Mouse (Mus musculus): ENCODE results near the gene Mrpl24. TPM values are rescaled to one million over a fixed set of nuclear protein-coding genes. Genes with fewer than 3 reads are reported as not detected.
"Not testable (repeated sequence)": the region's sequence is repeated elsewhere in the genome, so short reads cannot be mapped to it uniquely, and the experiment has no call there.

The Mrpl24 gene
- polyA plus RNA-seq (2014; fragmentation: Nextera tagmentation; extraction: Ambion mirVana), result 50.0 and 53.5 TPM in 2 replicates

DNA sequence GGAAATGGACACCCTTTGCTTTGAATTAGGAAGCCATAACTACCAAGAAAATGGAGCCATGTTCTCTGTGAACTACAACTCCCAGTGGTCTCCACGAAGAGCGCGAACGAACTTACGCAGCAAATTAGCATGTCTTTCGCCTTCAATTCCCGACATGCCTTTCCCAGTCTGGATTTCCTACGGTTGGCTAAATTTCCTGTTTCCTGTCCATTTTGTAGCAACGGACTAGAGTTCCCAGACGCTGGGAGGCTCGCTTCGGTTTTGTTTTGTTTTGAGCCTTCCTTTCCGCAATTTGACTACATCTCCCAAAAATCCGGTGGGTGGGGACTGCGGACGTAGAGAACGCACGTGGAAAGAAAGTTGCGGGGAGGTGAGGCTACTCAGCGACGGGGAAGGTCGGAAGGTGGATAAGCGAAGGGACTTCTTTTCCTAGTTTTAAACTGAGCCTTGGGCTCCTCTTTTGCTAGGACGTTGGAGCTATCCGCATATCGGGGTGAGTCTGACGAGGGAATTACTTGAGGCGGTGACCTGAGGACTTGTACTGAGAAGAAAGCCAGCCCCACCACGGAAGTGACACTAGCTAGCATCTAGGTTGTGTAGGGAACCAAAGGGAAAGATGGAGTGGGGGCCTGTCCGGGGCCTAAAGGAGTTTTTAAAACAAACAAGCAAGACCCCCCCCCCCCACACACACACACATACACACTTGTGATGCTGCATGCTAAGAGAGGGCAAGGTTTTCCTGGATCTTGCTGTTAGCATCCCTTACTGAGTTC lies at the start of gene Mrpl24:
Mrpl24 (plus strand) TSS at position 171 of the 773 bp plus-strand sequence.
- DNase-seq (ENCODE audit: low spot score) (peak; percentile 91), ATAC-seq (ENCODE audit: low FRiP score) (peak; percentile 76)
- no peaks in the 10 kb centered on the region for H3K27me3 ChIP-seq (ENCODE audit: control insufficient read depth, insufficient read depth, low read length)
- peak within 1 kb of the TSS; percentile 56 for H3K27ac ChIP-seq
- peaks cover 61% of the 10 kb centered on the region for H3K36me3 ChIP-seq (replicated peaks; ENCODE audit: control insufficient read depth, insufficient read depth)
- peak within 1 kb of the TSS; percentile 80 for H3K4me2 ChIP-seq (replicated peaks)
- H3K9ac ChIP-seq, result peak within 1 kb of the TSS; percentile 67
- H3K9me3 ChIP-seq (ENCODE audit: control insufficient read depth, low read length), result no peaks in the 10 kb centered on the region
- H3K4me3 ChIP-seq (replicated peaks; ENCODE audit: low read length), result peak within 1 kb of the TSS; percentile 52
- under 1% methylated on average over 30 of the region's 30 CpGs for WGBS
- H3K4me1 ChIP-seq (replicated peaks; ENCODE audit: control insufficient read depth, insufficient read depth, low read length), result peaks cover 4% of the 10 kb centered on the region

DNA sequence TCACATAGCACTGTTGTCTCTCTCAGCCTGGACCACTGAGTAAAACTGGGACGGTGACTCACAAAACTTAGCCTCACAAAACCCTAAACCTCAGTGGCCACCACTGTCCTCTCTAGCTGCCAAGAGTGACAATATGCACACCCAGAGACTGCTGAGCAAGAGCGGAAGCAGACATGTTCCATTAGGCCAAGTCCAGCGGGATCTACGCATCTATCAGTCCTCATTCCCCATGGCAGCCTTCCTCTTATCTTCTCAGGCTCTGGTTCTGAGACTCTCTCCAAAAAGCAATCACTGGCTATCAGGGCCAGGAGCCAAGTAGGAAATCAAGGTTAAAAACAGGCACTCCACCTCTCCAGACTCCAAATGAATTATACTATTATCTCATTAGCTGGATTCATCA lies 41.6 kb upstream of the Mrpl24 start:
- Histone ChIP-seq H3K27ac (no peak overlapping the region), H3K4me2 (replicated peaks) (no peak overlapping the region), H3K9ac (no peak overlapping the region), H3K27me3 (ENCODE audit: control insufficient read depth, insufficient read depth, low read length) (no peaks in the 10 kb centered on the region), H3K36me3 (replicated peaks; ENCODE audit: control insufficient read depth, insufficient read depth) (peaks cover 23% of the 10 kb centered on the region), H3K4me3 (replicated peaks; ENCODE audit: low read length) (no peak overlapping the region), H3K9me3 (ENCODE audit: control insufficient read depth, low read length) (no peaks in the 10 kb centered on the region), H3K4me1 (replicated peaks; ENCODE audit: control insufficient read depth, insufficient read depth, low read length) (0 out of 2 replicates have a peak, but pooled peaks cover 3% of the 10 kb centered on the region)
- 92% methylated on average over 4 of the region's 4 CpGs for WGBS
- DNase-seq (ENCODE audit: low spot score) (no peak), ATAC-seq (ENCODE audit: low FRiP score) (no peak)

DNA sequence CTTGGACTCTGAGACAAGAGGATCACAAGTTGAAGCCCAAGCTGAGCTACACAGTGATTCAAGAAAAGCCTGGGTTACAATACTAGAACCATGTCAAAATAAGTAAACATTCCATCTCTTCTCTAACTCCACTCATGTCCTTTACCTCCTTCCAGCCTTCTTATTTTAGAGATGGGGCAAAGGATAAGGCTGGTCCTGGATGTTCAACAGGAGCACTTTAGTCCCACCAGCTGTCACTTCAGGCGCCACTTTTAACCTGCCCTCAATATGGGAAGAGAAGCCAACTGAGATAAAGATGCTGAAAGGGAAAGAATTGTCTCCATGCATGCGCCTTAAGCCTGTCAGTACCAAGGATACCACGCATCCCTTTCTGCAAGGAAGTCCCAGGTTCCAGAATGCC lies 35.0 kb upstream of the Mrpl24 start:
- Histone ChIP-seq H3K27ac (no peak overlapping the region), H3K9ac (peak overlapping the region; percentile 90), H3K4me2 (replicated peaks) (peak overlapping the region; percentile 67), H3K36me3 (replicated peaks; ENCODE audit: control insufficient read depth, insufficient read depth) (peaks cover 18% of the 10 kb centered on the region), H3K4me1 (replicated peaks; ENCODE audit: control insufficient read depth, insufficient read depth, low read length) (peaks cover 21% of the 10 kb centered on the region), H3K27me3 (ENCODE audit: control insufficient read depth, insufficient read depth, low read length) (no peaks in the 10 kb centered on the region), H3K4me3 (replicated peaks; ENCODE audit: low read length) (peak overlapping the region; percentile 85), H3K9me3 (ENCODE audit: control insufficient read depth, low read length) (0 out of 2 replicates have a peak, but pooled peaks cover 4% of the 10 kb centered on the region)
- ATAC-seq (ENCODE audit: low FRiP score) (no peak), DNase-seq (ENCODE audit: low spot score) (no peak)
- WGBS, result 7% methylated on average over 3 of the region's 3 CpGs

DNA sequence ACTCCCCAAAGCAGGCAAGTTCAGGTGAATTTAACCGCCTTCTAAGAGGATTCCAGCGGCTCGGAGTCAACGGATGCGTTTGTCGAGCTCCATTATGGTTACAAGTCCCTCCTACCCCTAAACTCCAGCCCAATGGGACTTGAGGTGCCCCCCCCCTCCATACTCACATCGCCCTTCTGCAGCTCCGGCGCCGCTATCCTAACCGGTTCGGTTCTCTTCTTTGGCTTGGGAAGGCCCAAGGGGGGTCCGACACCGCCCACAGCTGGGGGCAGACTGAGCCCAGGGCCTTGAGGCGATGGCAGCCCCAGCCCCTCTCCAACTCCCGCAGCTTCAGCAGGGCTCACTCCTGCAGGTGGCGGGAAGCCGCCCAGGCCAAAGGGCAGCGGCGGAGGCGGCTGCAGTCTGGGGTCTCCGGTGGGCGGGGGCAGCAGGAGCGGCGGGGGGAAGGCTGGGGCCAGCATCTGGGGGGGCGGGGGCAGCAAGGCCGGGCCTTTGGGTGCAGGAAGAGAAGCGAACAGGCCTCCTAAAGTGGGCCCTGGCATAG lies 34.5 kb upstream of the Mrpl24 start:
- Histone ChIP-seq H3K4me1 (replicated peaks; ENCODE audit: control insufficient read depth, insufficient read depth, low read length) (peaks cover 21% of the 10 kb centered on the region), H3K9me3 (ENCODE audit: control insufficient read depth, low read length) (0 out of 2 replicates have a peak, but pooled peaks cover 4% of the 10 kb centered on the region), H3K36me3 (replicated peaks; ENCODE audit: control insufficient read depth, insufficient read depth) (peaks cover 18% of the 10 kb centered on the region), H3K4me2 (replicated peaks) (peak overlapping the region; percentile 67), H3K4me3 (replicated peaks; ENCODE audit: low read length) (peak overlapping the region; percentile 85), H3K9ac (peak overlapping the region; percentile 90), H3K27me3 (ENCODE audit: control insufficient read depth, insufficient read depth, low read length) (no peaks in the 10 kb centered on the region), H3K27ac (peak overlapping the region; percentile 87)
- DNase-seq (ENCODE audit: low spot score), result peak; percentile 26
- 0% methylated on average over 28 of the region's 28 CpGs for WGBS
- no peak for ATAC-seq (ENCODE audit: low FRiP score)

DNA sequence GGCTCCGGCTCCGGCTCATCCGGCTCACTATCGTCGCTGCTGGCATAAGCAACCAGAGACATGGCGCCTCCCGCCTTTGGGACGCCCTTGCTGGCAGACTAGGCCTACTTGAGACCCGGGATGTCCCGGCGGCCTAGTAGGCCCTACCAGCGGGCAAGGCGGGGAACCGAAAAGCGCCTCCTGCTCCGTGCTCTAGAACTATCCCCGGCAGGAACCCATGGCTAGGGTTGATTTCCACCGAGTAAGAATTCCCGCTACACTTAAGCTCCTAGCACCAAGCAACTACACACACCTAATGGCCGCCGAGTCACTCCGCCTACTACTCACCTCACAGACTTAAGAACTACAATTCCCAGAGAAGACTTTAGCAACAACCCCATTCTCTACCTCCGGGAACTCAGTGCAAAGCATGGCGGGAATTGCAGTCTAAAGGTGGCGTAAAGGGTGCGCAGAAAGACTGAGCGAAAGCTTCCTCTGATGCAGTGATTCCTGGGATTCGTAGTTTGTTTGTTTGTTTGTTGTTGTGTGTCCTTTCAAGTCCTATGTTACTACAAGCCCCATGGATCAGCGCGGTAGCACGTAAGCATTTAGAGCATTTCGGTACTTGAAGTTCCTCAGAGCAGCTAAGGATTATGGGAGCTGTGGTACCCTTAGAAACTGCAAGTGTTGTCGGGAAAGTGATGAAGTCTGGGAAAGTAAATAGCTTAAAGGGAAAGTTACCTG lies 33.9 kb upstream of the Mrpl24 start, which contains the start of gene Prcc:
Prcc (minus strand) TSS at position 328 of the 723 bp plus-strand sequence.
- Histone ChIP-seq H3K36me3 (replicated peaks; ENCODE audit: control insufficient read depth, insufficient read depth) (peaks cover 13% of the 10 kb centered on the region), H3K9ac (peak within 1 kb of the TSS; percentile 90), H3K4me3 (replicated peaks; ENCODE audit: low read length) (peak within 1 kb of the TSS; percentile 85), H3K27me3 (ENCODE audit: control insufficient read depth, insufficient read depth, low read length) (no peaks in the 10 kb centered on the region), H3K27ac (peak within 1 kb of the TSS; percentile 87), H3K4me2 (replicated peaks) (peak within 1 kb of the TSS; percentile 67), H3K9me3 (ENCODE audit: control insufficient read depth, low read length) (0 out of 2 replicates have a peak, but pooled peaks cover 4% of the 10 kb centered on the region), H3K4me1 (replicated peaks; ENCODE audit: control insufficient read depth, insufficient read depth, low read length) (peaks cover 21% of the 10 kb centered on the region)
- DNase-seq (ENCODE audit: low spot score), result peak; percentile 96
- WGBS, result under 1% methylated on average over 33 of the region's 33 CpGs
- ATAC-seq (ENCODE audit: low FRiP score), result peak; percentile 99

DNA sequence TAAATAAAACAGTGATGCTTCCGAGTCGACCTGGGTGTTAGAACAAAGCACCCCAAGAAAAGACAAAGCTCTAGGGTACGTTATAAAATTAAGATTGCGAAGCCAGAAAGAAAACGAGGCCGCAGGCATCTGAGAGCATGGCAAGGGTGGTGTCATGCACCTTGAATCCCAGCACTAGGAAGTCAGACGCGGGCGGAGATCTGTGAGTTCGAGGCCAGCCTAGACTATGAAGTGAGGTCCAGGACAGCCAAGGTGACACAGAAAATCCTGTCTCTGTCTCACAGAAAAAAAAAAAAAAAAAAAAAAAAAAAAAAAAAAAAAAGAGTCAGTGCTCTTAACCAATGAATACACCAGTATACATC lies 33.3 kb upstream of the Mrpl24 start:
- DNase-seq (ENCODE audit: low spot score) (no peak), ATAC-seq (ENCODE audit: low FRiP score) (no peak)
- Histone ChIP-seq H3K4me1 (replicated peaks; ENCODE audit: control insufficient read depth, insufficient read depth, low read length) (peaks cover 21% of the 10 kb centered on the region), H3K4me2 (replicated peaks) (peak overlapping the region; percentile 47), H3K36me3 (replicated peaks; ENCODE audit: control insufficient read depth, insufficient read depth) (peaks cover 8% of the 10 kb centered on the region; the same call in 1 of the 2 replicates), H3K27me3 (ENCODE audit: control insufficient read depth, insufficient read depth, low read length) (no peaks in the 10 kb centered on the region), H3K9me3 (ENCODE audit: control insufficient read depth, low read length) (0 out of 2 replicates have a peak, but pooled peaks cover 4% of the 10 kb centered on the region), H3K27ac (no peak overlapping the region), H3K9ac (peak overlapping the region; percentile 44; the same call in 1 of the 2 replicates), H3K4me3 (replicated peaks; ENCODE audit: low read length) (peak overlapping the region; percentile 85)
- WGBS, result 18% methylated on average over 10 of the region's 10 CpGs

DNA sequence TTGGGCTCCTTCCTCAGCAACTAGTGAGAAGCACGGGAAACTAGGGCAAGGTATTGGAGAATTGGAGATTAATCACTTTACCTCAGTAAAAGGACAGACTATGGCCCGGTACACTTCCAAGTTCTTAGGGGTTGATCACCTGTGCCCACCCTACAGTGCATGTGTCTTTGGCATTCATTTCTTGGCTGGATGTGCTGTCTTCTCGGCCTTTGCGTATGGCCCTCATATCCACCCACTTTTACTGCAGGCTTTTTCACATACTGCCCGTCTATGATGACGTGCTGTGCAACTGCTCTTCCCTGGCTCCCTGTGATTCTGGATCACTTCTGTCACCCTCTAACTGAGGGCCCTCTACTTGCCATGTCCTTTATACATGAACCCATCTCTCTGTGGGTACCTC lies 32.9 kb upstream of the Mrpl24 start:
- Histone ChIP-seq H3K36me3 (replicated peaks; ENCODE audit: control insufficient read depth, insufficient read depth) (peaks cover 8% of the 10 kb centered on the region; the same call in 1 of the 2 replicates), H3K9ac (no peak overlapping the region), H3K4me3 (replicated peaks; ENCODE audit: low read length) (peak overlapping the region; percentile 85), H3K27me3 (ENCODE audit: control insufficient read depth, insufficient read depth, low read length) (no peaks in the 10 kb centered on the region), H3K4me1 (replicated peaks; ENCODE audit: control insufficient read depth, insufficient read depth, low read length) (peaks cover 21% of the 10 kb centered on the region), H3K9me3 (ENCODE audit: control insufficient read depth, low read length) (0 out of 2 replicates have a peak, but pooled peaks cover 4% of the 10 kb centered on the region), H3K27ac (no peak overlapping the region), H3K4me2 (replicated peaks) (peak overlapping the region; percentile 47)
- 86% methylated on average over 6 of the region's 6 CpGs for WGBS
- no peak for ATAC-seq (ENCODE audit: low FRiP score)
- no peak for DNase-seq (ENCODE audit: low spot score)

DNA sequence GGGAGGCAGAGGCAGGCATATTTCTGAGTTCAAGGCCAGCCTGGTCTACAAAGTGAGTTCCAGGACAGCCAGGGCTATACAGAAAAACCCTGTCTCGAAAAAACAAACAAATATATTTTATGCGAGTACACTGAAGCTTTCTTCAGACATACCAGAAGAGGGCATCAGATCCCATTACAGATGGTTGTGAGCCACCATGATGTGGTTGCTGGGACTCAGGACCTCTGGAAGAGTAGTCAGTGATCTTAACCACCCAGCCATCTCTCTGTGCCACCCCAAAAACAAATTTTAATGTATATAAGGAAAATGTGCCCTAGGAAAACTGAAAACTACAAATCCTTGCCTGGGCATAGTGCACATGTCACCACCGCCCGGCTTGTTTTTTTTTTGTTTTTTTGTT lies 31.9 kb upstream of the Mrpl24 start:
- H3K4me2 ChIP-seq (replicated peaks), result not testable (repeated sequence)

DNA sequence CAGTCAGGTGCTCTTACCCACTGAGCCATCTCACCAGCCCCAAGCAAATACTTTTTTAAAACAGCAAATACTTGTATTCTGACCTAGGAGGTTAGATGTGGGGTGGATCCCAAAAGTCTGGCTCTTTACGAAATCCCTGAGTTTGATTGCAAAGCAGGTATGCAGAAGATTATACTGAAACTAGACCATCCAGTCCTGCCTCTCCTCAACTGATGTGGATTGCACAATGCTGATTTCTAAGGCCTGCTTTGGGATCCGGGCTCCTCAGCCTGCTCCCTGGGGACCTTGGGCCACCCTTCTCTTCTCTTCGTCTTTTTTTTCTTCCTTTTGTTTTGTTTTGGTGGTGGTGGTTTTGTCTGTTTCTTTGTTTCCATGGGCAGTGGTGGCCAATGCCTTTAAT lies 27.8 kb upstream of the Mrpl24 start:
- Histone ChIP-seq H3K4me1 (replicated peaks; ENCODE audit: control insufficient read depth, insufficient read depth, low read length) (no peaks in the 10 kb centered on the region), H3K27me3 (ENCODE audit: control insufficient read depth, insufficient read depth, low read length) (no peaks in the 10 kb centered on the region), H3K9ac (no peak overlapping the region), H3K4me3 (replicated peaks; ENCODE audit: low read length) (no peak overlapping the region), H3K4me2 (replicated peaks) (no peak overlapping the region), H3K9me3 (ENCODE audit: control insufficient read depth, low read length) (0 out of 2 replicates have a peak, but pooled peaks cover 4% of the 10 kb centered on the region), H3K27ac (no peak overlapping the region), H3K36me3 (replicated peaks; ENCODE audit: control insufficient read depth, insufficient read depth) (no peaks in the 10 kb centered on the region)
- WGBS, result 60% methylated on average over 3 of the region's 3 CpGs
- no peak for DNase-seq (ENCODE audit: low spot score)
- no peak for ATAC-seq (ENCODE audit: low FRiP score)

More for the DNA sequence above, 31.9 kb upstream of the Mrpl24 start:
- H3K9ac ChIP-seq; H3K27ac ChIP-seq; ATAC-seq (ENCODE audit: low FRiP score); H3K4me3 ChIP-seq (replicated peaks; ENCODE audit: low read length); DNase-seq (ENCODE audit: low spot score); H3K36me3 ChIP-seq (replicated peaks; ENCODE audit: control insufficient read depth, insufficient read depth); H3K9me3 ChIP-seq (ENCODE audit: control insufficient read depth, low read length); H3K27me3 ChIP-seq (ENCODE audit: control insufficient read depth, insufficient read depth, low read length): not testable (repeated sequence)
- 83% methylated on average over 4 of the region's 4 CpGs for WGBS
- peaks cover 20% of the 10 kb centered on the region for H3K4me1 ChIP-seq (replicated peaks; ENCODE audit: control insufficient read depth, insufficient read depth, low read length)

Data from hindbrain, embryonic 14.5 days (tissue).